Mouse (Mus musculus) testis, adult 2 months (tissue): ENCODE data around the gene Scube2.

ENCODE experiments used
- CTCF ChIP-seq: fragments of 200-500 bp; IDR thresholded peaks from 2 replicates; pipeline ENCODE4 v1.5.1; 2012; ENCODE audit warnings: low read depth, mild to moderate bottlenecking, inconsistent platforms, low read length, moderate library complexity; ENCODE audit not compliant: control insufficient read depth, insufficient read depth, insufficient replicate concordance
- POLR2A ChIP-seq: fragments of 200-500 bp; IDR thresholded peaks from 2 replicates; pipeline ENCODE4 v1.6.1; 2012; ENCODE audit warnings: low read depth, mild to moderate bottlenecking, inconsistent platforms, low read length, moderate library complexity; ENCODE audit not compliant: control insufficient read depth

DNA sequence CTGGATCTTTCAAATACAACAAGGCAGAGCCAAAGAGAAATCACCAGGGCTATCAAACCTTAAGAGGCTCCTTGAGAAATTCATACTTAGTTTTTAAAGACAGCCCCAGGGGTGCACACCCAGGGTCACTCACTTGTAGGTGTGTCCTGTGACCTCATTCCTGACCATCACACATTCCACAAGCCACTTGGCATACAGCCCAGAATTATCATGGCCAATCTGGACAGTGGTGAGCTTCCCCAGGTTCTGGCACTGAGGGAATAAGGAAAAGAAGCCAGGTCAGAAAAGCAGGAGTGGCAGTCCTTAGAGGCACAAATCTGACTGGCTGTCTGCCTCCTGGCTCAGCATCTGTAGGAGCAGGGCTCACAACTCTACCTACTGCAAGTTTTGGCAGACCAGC is 33.4 kb upstream of the Scube2 start:
- TF ChIP-seq CTCF (no peak), POLR2A (no peak)
